Mouse (Mus musculus) bone marrow, adult 2 months (tissue): ENCODE results near the gene Grm7. TPM values are rescaled to one million over a fixed set of nuclear protein-coding genes. Genes with fewer than 3 reads are reported as not detected.

Experiments
- H3K27ac ChIP-seq: fragments of 200-500 bp; 2 replicates; pipeline ENCODE4 v1.5.1; 2012; ENCODE audit warnings: low read depth, mild to moderate bottlenecking, control low read depth, inconsistent platforms, low read length; ENCODE audit not compliant: control insufficient read depth, poor library complexity, insufficient read depth
- H3K4me1 ChIP-seq: fragments of 200-500 bp; 2 replicates; pipeline ENCODE4 v1.6.1; 2011; ENCODE audit warnings: low read length; ENCODE audit not compliant: control insufficient read depth, insufficient read depth
- H3K4me3 ChIP-seq: fragments of 200-500 bp; replicated peaks from 2 replicates; pipeline ENCODE3; 2011; ENCODE audit warnings: mild to moderate bottlenecking, low read depth, low read length, control low read depth; ENCODE audit not compliant: control insufficient read depth
- CTCF ChIP-seq: fragments of 200-500 bp; IDR thresholded peaks from 2 replicates; pipeline ENCODE4 v1.5.1; 2011; ENCODE audit warnings: low read length, control low read depth; ENCODE audit not compliant: control insufficient read depth, insufficient read depth
- POLR2A ChIP-seq: fragments of 200-500 bp; IDR thresholded peaks from 2 replicates; pipeline ENCODE4 v1.6.1; 2011; ENCODE audit warnings: low read depth, mild to moderate bottlenecking, control low read depth, low read length, borderline replicate concordance; ENCODE audit not compliant: control insufficient read depth
- WGBS: fragments of 180-500 bp; shearing (Covaris S2); methylation state at CpG from one replicate; pipeline ENCODE4 v1.1.7; 2018; 5-methylcytosine and 5-hydroxymethylcytosine counted together
- polyA plus RNA-seq: library from polyadenylated mRNA; stranded (reverse); fragments of >200 nt; gene quantifications from 2 replicates; pipeline ENCODE4 v1.2.4, GENCODE M21; 2011; ENCODE audit warnings: low replicate concordance; ENCODE audit not compliant: missing spikeins, insufficient read depth, insufficient read length

Gene Grm7
- polyA plus RNA-seq, 1 experiment, result not detected

- TF ChIP-seq CTCF, result no peak
- no peak for TF ChIP-seq POLR2A
- no peak overlapping the region for H3K27ac ChIP-seq
- 85% methylated on average over 5 of the region's 5 CpGs for WGBS
- no peak overlapping the region for H3K4me3 ChIP-seq
- no peaks in the 10 kb centered on the region for H3K4me1 ChIP-seq
Observed at GRCm38 (mm10) chr6:111255215-111255614, 609.8 kb downstream of the Grm7 start.

- Histone ChIP-seq H3K4me3 (no peak overlapping the region), H3K4me1 (no peaks in the 10 kb centered on the region), H3K27ac (no peak overlapping the region)
- TF ChIP-seq POLR2A (no peak), CTCF (no peak)
- 77% methylated on average over 3 of the region's 3 CpGs for WGBS
Observed at GRCm38 (mm10) chr6:111256939-111257338, 611.6 kb downstream of the Grm7 start.

- Histone ChIP-seq H3K27ac (no peak overlapping the region), H3K4me1 (no peaks in the 10 kb centered on the region), H3K4me3 (no peak overlapping the region)
- TF ChIP-seq CTCF (no peak), POLR2A (no peak)
- 70% methylated on average over 3 of the region's 3 CpGs for WGBS
Observed at GRCm38 (mm10) chr6:111258256-111258655, 612.9 kb downstream of the Grm7 start.

- Histone ChIP-seq H3K27ac (no peak overlapping the region), H3K4me3 (no peak overlapping the region), H3K4me1 (no peaks in the 10 kb centered on the region)
- TF ChIP-seq CTCF (no peak), POLR2A (no peak)
- WGBS, result 65% methylated on average over 1 of the region's 1 CpGs
Observed at GRCm38 (mm10) chr6:111261181-111261580, 615.8 kb downstream of the Grm7 start.

GRCm38 (mm10) chr6:111276657-111277056, 631.3 kb downstream of the Grm7 start:
- TF ChIP-seq CTCF (no peak), POLR2A (no peak)
- no peaks in the 10 kb centered on the region for H3K4me1 ChIP-seq
- no peak overlapping the region for H3K27ac ChIP-seq
- no peak overlapping the region for H3K4me3 ChIP-seq
- WGBS, result 63% methylated on average over 4 of the region's 4 CpGs

- H3K4me3 ChIP-seq, result no peak overlapping the region
- H3K4me1 ChIP-seq, result no peaks in the 10 kb centered on the region
- TF ChIP-seq CTCF (no peak), POLR2A (no peak)
- H3K27ac ChIP-seq, result no peak overlapping the region
Observed at GRCm38 (mm10) chr6:111278516-111278915, 633.1 kb downstream of the Grm7 start.

- WGBS, result 75% methylated on average over 5 of the region's 5 CpGs
- TF ChIP-seq POLR2A (no peak), CTCF (no peak)
- Histone ChIP-seq H3K4me3 (no peak overlapping the region), H3K27ac (no peak overlapping the region), H3K4me1 (no peaks in the 10 kb centered on the region)
Observed at GRCm38 (mm10) chr6:111293505-111294001, 648.2 kb downstream of the Grm7 start.

- H3K4me3 ChIP-seq, result no peak overlapping the region
- TF ChIP-seq CTCF, result no peak
- no peak for TF ChIP-seq POLR2A
- 63% methylated on average over 3 of the region's 3 CpGs for WGBS
- no peaks in the 10 kb centered on the region for H3K4me1 ChIP-seq
- H3K27ac ChIP-seq, result no peak overlapping the region
Observed at GRCm38 (mm10) chr6:111303912-111304555, 658.7 kb downstream of the Grm7 start.
